Mouse (Mus musculus) ES-Bruce4 (cell line): Measurements from ENCODE around the gene Cdc42ep5. TPM values are rescaled to one million over a fixed set of nuclear protein-coding genes. Genes with fewer than 3 reads are reported as not detected.

Source experiments
- H3K27ac ChIP-seq: 2 replicates; pipeline ENCODE4 v1.5.1; 2012; ENCODE audit warnings: low read length, inconsistent platforms; ENCODE audit not compliant: insufficient read depth
- H3K27me3 ChIP-seq: 2 replicates; pipeline ENCODE4 v1.6.1; 2012; ENCODE audit warnings: mild to moderate bottlenecking, low read length, inconsistent platforms; ENCODE audit not compliant: control insufficient read depth, poor library complexity, insufficient read depth, severe bottlenecking
- H3K36me3 ChIP-seq: 2 replicates; pipeline ENCODE4 v1.6.1; 2012; ENCODE audit warnings: inconsistent platforms, mild to moderate bottlenecking, low read length, moderate library complexity; ENCODE audit not compliant: control insufficient read depth, poor library complexity, insufficient read depth, severe bottlenecking
- H3K4me1 ChIP-seq: one replicate; pipeline ENCODE4 v1.8.1; 2011; ENCODE audit warnings: low read length; ENCODE audit not compliant: control insufficient read depth, insufficient read depth
- H3K4me3 ChIP-seq: 2 replicates; pipeline ENCODE4 v1.5.1; 2011; ENCODE audit warnings: low read depth, mild to moderate bottlenecking, low read length
- H3K9ac ChIP-seq: 2 replicates; pipeline ENCODE4 v1.6.1; 2012; ENCODE audit warnings: low read depth, mild to moderate bottlenecking, inconsistent platforms; ENCODE audit not compliant: poor library complexity, severe bottlenecking
- H3K9me3 ChIP-seq: replicated peaks from 2 replicates; pipeline ENCODE4 v1.6.1; 2012; ENCODE audit warnings: mild to moderate bottlenecking, low read length, inconsistent platforms; ENCODE audit not compliant: control insufficient read depth, poor library complexity, insufficient read depth, severe bottlenecking
- CTCF ChIP-seq: IDR thresholded peaks from one replicate; pipeline ENCODE4 v1.8.1; 2011; ENCODE audit warnings: low read depth, low read length
- EP300 ChIP-seq: IDR thresholded peaks from 2 replicates; pipeline ENCODE4 v1.6.1; 2011; ENCODE audit warnings: low read depth, low read length; ENCODE audit not compliant: insufficient read depth
- POLR2A ChIP-seq: IDR thresholded peaks from one replicate; pipeline ENCODE4 v1.8.1; 2011; ENCODE audit warnings: low read length; ENCODE audit not compliant: insufficient read depth
- polyA plus RNA-seq: library from polyadenylated mRNA; stranded (reverse); fragments of >200 nt; gene quantifications from 2 replicates; pipeline ENCODE4 v1.2.4, GENCODE M21; 2011; ENCODE audit warnings: low read depth; ENCODE audit not compliant: missing spikeins, insufficient read depth, insufficient read length

Gene Cdc42ep5
- polyA plus RNA-seq, 1 experiment: 33.8 TPM

DNA sequence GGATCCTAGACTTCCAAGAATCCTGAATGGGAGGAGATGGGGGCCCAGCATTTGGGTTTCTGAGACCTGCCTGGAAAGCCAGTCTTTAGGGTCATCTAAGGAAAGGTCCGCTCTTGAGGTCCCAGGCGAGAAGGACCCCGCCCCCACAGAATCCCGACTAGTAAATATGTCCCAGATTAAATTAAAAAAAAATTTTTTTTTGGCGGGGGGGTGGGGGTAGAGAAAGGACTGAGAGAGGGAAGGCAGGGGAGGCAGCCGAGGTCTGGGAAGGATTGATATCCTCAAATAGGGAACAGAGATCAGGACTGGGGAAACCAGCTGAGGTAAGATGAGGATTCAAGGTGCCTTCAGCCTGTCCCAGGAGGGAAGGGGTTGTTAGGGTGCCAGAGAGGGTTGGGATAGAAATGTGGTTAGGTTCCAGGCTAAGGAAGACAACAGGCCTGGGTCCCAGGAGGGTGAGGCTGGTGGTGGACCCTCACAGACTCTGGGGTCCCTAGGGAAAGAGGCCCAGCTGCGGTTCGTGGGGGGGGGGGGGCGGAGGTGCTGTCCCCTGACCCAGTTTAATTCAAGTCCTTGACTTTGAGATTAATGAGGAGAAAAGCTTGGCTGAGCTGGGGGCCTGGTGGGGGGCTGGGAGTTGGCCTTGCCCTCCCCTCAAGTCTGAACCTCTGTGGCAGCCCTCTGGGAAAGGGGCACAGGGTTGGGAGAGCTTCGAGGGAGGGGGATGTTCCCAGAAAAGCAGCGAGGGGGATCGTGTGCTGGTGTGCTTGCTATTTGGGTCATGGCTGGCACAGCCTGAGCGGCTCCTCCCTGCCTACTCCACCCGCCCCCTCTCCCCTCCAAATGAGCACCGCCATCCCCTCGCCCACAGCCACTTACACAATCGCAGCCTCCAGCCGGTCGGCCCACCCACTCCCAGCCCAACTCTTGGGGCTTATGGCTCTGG, 44.4 kb downstream of the Cdc42ep5 start:
- Histone ChIP-seq H3K4me3 (peak overlapping the region; percentile 65), H3K27ac (no peak overlapping the region), H3K27me3 (no peaks in the 10 kb centered on the region; the same call in 1 of the 2 replicates), H3K9me3 (no peaks in the 10 kb centered on the region), H3K4me1 (peaks cover 6% of the 10 kb centered on the region), H3K36me3 (no peaks in the 10 kb centered on the region), H3K9ac (peak overlapping the region; percentile 73)
- TF ChIP-seq EP300 (no peak), POLR2A (no peak)

DNA sequence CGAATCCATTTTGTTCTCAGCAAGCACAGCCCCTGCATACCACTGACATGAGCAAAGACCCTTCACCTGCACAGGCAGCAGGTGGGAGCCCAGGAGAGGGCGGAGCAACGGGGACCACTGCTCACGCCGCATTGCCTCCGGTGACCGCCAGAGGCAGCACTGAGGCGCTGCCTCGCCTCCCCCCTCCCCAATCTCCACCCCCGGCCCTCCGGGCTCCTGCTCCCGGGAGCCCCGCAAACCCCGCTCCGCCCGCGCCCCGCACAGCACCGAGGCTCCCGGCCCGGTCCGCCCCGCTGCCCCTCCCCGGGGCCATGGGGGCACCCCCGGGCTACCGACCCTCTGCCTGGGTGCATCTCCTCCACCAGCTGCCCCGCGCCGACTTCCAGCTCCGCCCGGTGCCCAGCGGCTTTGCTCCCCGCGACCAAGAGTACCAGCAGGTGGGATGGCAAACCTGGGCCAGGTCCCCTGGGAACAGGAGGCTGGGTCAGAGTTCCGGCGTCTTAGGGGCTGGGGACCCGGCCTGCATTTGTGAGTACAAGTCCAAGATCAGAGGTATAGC, 45.2 kb downstream of the Cdc42ep5 start, which contains the start of gene Ttyh1:
Ttyh1 (plus strand) TSS at position 65 of the 559 bp plus-strand sequence.
- Histone ChIP-seq H3K27ac (no peak within 1 kb of the TSS), H3K9ac (peak within 1 kb of the TSS; percentile 73), H3K4me1 (peaks cover 6% of the 10 kb centered on the region), H3K9me3 (no peaks in the 10 kb centered on the region), H3K36me3 (no peaks in the 10 kb centered on the region), H3K27me3 (no peaks in the 10 kb centered on the region; the same call in 1 of the 2 replicates), H3K4me3 (peak within 1 kb of the TSS; percentile 65)
- TF ChIP-seq POLR2A (no peak), CTCF (peak; percentile 81)

DNA sequence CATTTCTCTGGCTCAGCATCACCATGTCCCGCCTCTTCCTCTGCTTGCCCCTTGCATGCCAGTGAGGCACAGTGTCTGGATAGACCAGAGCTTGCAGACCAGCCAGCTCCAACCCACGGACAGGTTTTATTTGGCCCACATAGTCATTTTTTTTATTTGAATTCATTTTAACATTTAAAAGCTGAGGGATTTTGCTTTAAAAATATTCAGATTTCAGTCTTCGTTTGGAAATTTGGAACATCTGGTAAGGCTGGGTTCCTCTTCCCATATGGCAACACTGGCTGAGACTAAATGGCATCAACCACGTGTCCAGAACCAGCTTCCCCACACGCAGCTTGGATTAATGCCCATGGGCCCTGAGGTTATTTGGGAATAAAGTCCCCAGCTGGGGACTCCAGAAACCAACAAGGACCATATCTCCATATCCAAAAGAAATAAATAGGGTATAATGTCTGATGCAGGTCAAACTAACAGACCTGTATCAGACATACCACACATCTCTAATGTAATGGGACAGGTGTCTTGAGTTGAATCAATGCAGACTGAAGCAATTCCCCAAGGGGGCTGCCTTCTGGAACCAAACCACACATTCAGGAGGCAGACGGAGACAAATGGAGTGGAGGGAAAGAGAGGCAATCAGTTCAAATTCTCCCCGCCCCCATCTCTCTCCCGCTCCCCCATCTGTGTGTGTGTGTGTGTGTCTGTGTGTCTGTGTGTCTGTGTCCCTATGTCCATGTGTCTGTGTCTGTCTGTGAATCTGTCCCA, 47.4 kb downstream of the Cdc42ep5 start:
- Histone ChIP-seq H3K9ac (no peak overlapping the region), H3K9me3 (no peaks in the 10 kb centered on the region), H3K27me3 (no peaks in the 10 kb centered on the region; the same call in 1 of the 2 replicates), H3K4me1 (no peaks in the 10 kb centered on the region), H3K27ac (no peak overlapping the region), H3K4me3 (no peak overlapping the region), H3K36me3 (no peaks in the 10 kb centered on the region)
- TF ChIP-seq CTCF (no peak), EP300 (no peak), POLR2A (no peak)

DNA sequence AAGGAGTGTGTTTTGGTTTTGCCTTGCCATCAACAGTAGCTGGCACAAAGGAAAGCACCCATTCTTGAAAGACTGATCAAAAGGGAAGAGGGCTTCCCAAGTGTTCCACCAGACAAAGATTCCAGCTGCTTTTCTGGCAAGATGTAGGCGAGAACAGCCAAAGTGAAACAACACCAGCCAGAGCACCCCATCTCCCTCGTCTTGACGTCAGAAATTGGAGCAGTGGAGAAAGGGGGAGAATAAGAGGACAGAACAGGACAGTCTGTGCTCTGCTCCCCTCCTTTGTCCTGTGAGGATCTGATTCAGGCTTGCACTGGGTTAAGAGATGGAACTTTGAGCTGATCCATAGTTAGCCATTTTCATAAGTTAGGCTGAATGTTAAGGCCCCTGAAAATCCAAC, 52.9 kb downstream of the Cdc42ep5 start:
- Histone ChIP-seq H3K27ac (no peak overlapping the region), H3K9ac (no peak overlapping the region), H3K36me3 (no peaks in the 10 kb centered on the region), H3K9me3 (no peaks in the 10 kb centered on the region), H3K27me3 (no peaks in the 10 kb centered on the region), H3K4me1 (no peaks in the 10 kb centered on the region), H3K4me3 (no peak overlapping the region)
- TF ChIP-seq POLR2A (no peak), CTCF (no peak), EP300 (no peak)

DNA sequence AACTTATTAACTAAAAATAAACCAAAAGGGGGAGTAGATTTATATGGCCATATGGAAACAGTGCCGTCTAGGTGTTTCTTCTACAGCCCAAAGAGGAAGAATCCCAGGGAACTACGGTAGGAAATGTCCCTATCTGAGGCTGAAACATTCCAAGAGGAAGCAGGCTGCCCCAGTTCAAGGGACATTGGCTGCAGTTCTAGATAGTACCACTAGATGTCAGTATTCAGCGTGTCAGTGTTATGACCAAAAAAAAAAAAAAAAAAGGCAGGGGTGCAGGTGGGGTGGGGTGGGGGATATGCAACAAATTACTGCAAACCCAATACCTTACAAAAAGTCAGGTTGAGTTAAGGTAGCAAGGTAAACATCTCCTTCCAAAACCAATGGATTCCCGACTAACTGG, 61.2 kb downstream of the Cdc42ep5 start:
- Histone ChIP-seq H3K4me3 (no peak overlapping the region), H3K9ac (no peak overlapping the region), H3K27ac (no peak overlapping the region), H3K4me1 (no peaks in the 10 kb centered on the region), H3K27me3 (no peaks in the 10 kb centered on the region), H3K36me3 (no peaks in the 10 kb centered on the region), H3K9me3 (no peaks in the 10 kb centered on the region)
- no peak for TF ChIP-seq POLR2A
- no peak for TF ChIP-seq EP300
- TF ChIP-seq CTCF: no peak

Other genes starting within 250 kb of the Cdc42ep5 start
- 0.24 TPM in 1 of 2 replicates, not detected in the other for gene Lilra6, start 249.4 kb downstream of the Cdc42ep5 start, polyA plus RNA-seq
- gene Lair1, start 101.7 kb downstream of the Cdc42ep5 start, polyA plus RNA-seq: 0.21 and 0.67 TPM in 2 replicates
- 22.1 and 25.0 TPM in 2 replicates for gene Ttyh1, start 45.5 kb downstream of the Cdc42ep5 start, polyA plus RNA-seq
- gene Leng8, start 27.8 kb downstream of the Cdc42ep5 start, polyA plus RNA-seq: 96.3 and 98.5 TPM in 2 replicates
- 0.53 and 0.73 TPM in 2 replicates for gene Leng9, start 14.5 kb downstream of the Cdc42ep5 start, polyA plus RNA-seq
- gene Lilra5, start 72.9 kb upstream of the Cdc42ep5 start, polyA plus RNA-seq: not detected in 2 replicates
- not detected in 2 replicates for gene Ncr1, start 172.9 kb upstream of the Cdc42ep5 start, polyA plus RNA-seq
- not detected in 2 replicates for gene Gp6, start 232.9 kb upstream of the Cdc42ep5 start, polyA plus RNA-seq